ENCODE assay signal across 16 mouse cellular contexts in genomic region chr2:69119718-69120117, GRCm38 (mm10). TPM values are rescaled to one million over a fixed set of nuclear protein-coding genes. Genes with fewer than 3 reads are reported as not detected.
"Had no signal": no experiment of that assay in that cellular context is flagged by ENCODE, and none has a peak within 500 bp of the region (broad histone marks: within the 10 kb centered on the region; RNA-seq: fewer than 3 reads in every experiment).

No protein-coding gene starts in this region.

- H3K9me3 ChIP-seq: intestine, embryonic 15.5 days; liver, embryonic 13.5 days; lung, embryonic 15.5 days had no signal

- H3K27me3 ChIP-seq: intestine, embryonic 15.5 days; limb, embryonic 15.5 days; liver, embryonic 13.5 days; lung, embryonic 15.5 days; midbrain, embryonic 13.5 days; stomach, embryonic 15.5 days had no signal

- H3K4me2 ChIP-seq: intestine, embryonic 15.5 days; limb, embryonic 15.5 days; liver, embryonic 13.5 days; lung, embryonic 15.5 days; midbrain, embryonic 13.5 days; stomach, embryonic 15.5 days had no signal

- DNase-seq: kidney, adult 2 months; kidney, postnatal 36 days; layer of hippocampus, adult 9-11 months; layer of hippocampus, postnatal 36 days; liver, embryonic 13.5 days; liver, postnatal 0 days; retina, postnatal 1 day; right cerebral cortex, postnatal 14 days; thymus, adult 2 months; thymus, postnatal 36 days had no signal

- H3K4me1 ChIP-seq: intestine, embryonic 15.5 days; limb, embryonic 15.5 days; liver, embryonic 13.5 days; lung, embryonic 15.5 days; midbrain, embryonic 13.5 days; stomach, embryonic 15.5 days had no signal

- H3K9ac ChIP-seq: intestine, embryonic 15.5 days; limb, embryonic 15.5 days; liver, embryonic 13.5 days; liver, postnatal 0 days; lung, embryonic 15.5 days; midbrain, embryonic 13.5 days; stomach, embryonic 15.5 days had no signal

- H3K27ac ChIP-seq: intestine, embryonic 15.5 days; limb, embryonic 15.5 days; liver, embryonic 13.5 days; lung, embryonic 15.5 days; midbrain, embryonic 13.5 days; stomach, embryonic 15.5 days had no signal

- ATAC-seq: intestine, embryonic 15.5 days; liver, postnatal 0 days; midbrain, embryonic 13.5 days had no signal

- H3K4me3 ChIP-seq: intestine, embryonic 15.5 days; limb, embryonic 15.5 days; liver, embryonic 13.5 days; lung, embryonic 15.5 days; midbrain, embryonic 13.5 days; stomach, embryonic 15.5 days had no signal

- H3K36me3 ChIP-seq: intestine, embryonic 15.5 days; limb, embryonic 15.5 days had no signal

RNA-seq across cellular contexts. Expression of gene Nostrin, which starts 15.9 kb away (rescaled TPM):
- total RNA-seq: megakaryocyte-erythroid progenitor cell, adult 5-6 weeks had no signal
